Mouse (Mus musculus) intestine, embryonic 16.5 days (tissue): ENCODE results near the gene Evl. TPM values are rescaled to one million over a fixed set of nuclear protein-coding genes. Genes with fewer than 3 reads are reported as not detected.

Experiments
- ATAC-seq: fragments of 200-750 bp; cut with Nextera tagmentation; 2 replicates; pipeline ENCODE4 v1.8.0; 2017; ENCODE audit warnings: moderate TSS enrichment, moderate library complexity
- H3K27ac ChIP-seq: fragments of 300-500 bp; sonication (generic); 2 replicates; pipeline ENCODE4 v1.5.1; 2014; ENCODE audit warnings: mild to moderate bottlenecking, low read length
- H3K27me3 ChIP-seq: fragments of 300-500 bp; sonication (generic); replicated peaks from 2 replicates; pipeline ENCODE4 v1.6.1; 2014; ENCODE audit warnings: low read length, control low read depth, mixed read lengths; ENCODE audit not compliant: control insufficient read depth, insufficient read depth
- H3K36me3 ChIP-seq: fragments of 300-500 bp; sonication (generic); 2 replicates; pipeline ENCODE4 v1.6.1; 2014; ENCODE audit warnings: low read length, control low read depth; ENCODE audit not compliant: control insufficient read depth, insufficient read depth
- H3K4me1 ChIP-seq: fragments of 300-500 bp; sonication (generic); 2 replicates; pipeline ENCODE4 v1.6.1; 2014; ENCODE audit warnings: low read length, control low read depth, mixed read lengths; ENCODE audit not compliant: control insufficient read depth, insufficient read depth
- H3K4me2 ChIP-seq: fragments of 300-500 bp; sonication (generic); 2 replicates; pipeline ENCODE4 v1.6.1; 2014; ENCODE audit warnings: low read depth, low read length, control low read depth
- H3K4me3 ChIP-seq: fragments of 300-500 bp; sonication (generic); 2 replicates; pipeline ENCODE4 v1.5.1; 2014; ENCODE audit warnings: mild to moderate bottlenecking, low read length
- H3K9ac ChIP-seq: fragments of 300-500 bp; sonication (generic); 2 replicates; pipeline ENCODE4 v1.6.1; 2014; ENCODE audit warnings: low read depth, low read length
- H3K9me3 ChIP-seq: fragments of 300-500 bp; sonication (generic); 2 replicates; pipeline ENCODE4 v1.6.1; 2016; ENCODE audit warnings: low read length, control low read depth; ENCODE audit not compliant: control insufficient read depth
- WGBS: fragments of 180-500 bp; shearing (Covaris S2); extraction: QIAGEN DNeasy Blood & Tissue Kit; methylation state at CpG from one replicate; pipeline ENCODE4 v1.1.7; 2014; 5-methylcytosine and 5-hydroxymethylcytosine counted together
- polyA plus RNA-seq: library from polyadenylated mRNA; unstranded; fragments of >200 nt; fragmentation: Nextera tagmentation; extraction: Ambion mirVana; gene quantifications from 2 replicates; pipeline ENCODE4 v1.2.1, GENCODE M21; 2015

The Evl gene
- polyA plus RNA-seq, 1 experiment from 2014 or later: 23.7 TPM

- Histone ChIP-seq H3K9me3 (no peaks in the 10 kb centered on the region), H3K27ac (no peak overlapping the region), H3K4me2 (no peak overlapping the region), H3K9ac (no peak overlapping the region), H3K4me3 (no peak overlapping the region), H3K27me3 (no peaks in the 10 kb centered on the region), H3K36me3 (no peaks in the 10 kb centered on the region), H3K4me1 (peaks cover 3% of the 10 kb centered on the region)
- no peak for ATAC-seq
- WGBS: 69% methylated on average over 7 of the region's 7 CpGs
Measured at GRCm38 (mm10) chr12:108606321-108606720, 51.8 kb downstream of the Evl start.

- no peak for ATAC-seq
- Histone ChIP-seq H3K4me1 (peaks cover 3% of the 10 kb centered on the region), H3K36me3 (no peaks in the 10 kb centered on the region), H3K27me3 (no peaks in the 10 kb centered on the region), H3K4me2 (no peak overlapping the region), H3K27ac (no peak overlapping the region), H3K4me3 (no peak overlapping the region), H3K9me3 (no peaks in the 10 kb centered on the region), H3K9ac (no peak overlapping the region)
- 72% methylated on average over 3 of the region's 3 CpGs for WGBS
Measured at GRCm38 (mm10) chr12:108609446-108609845, 54.9 kb downstream of the Evl start.

GRCm38 (mm10) chr12:108610255-108610654 lies 55.7 kb downstream of the Evl start:
- no peak for ATAC-seq
- Histone ChIP-seq H3K9ac (no peak overlapping the region), H3K9me3 (no peaks in the 10 kb centered on the region), H3K36me3 (no peaks in the 10 kb centered on the region), H3K27me3 (no peaks in the 10 kb centered on the region), H3K4me2 (no peak overlapping the region), H3K4me1 (peaks cover 2% of the 10 kb centered on the region), H3K4me3 (no peak overlapping the region), H3K27ac (no peak overlapping the region)
- 71% methylated on average over 4 of the region's 4 CpGs for WGBS

- Histone ChIP-seq H3K9me3 (no peaks in the 10 kb centered on the region), H3K27me3 (no peaks in the 10 kb centered on the region), H3K36me3 (no peaks in the 10 kb centered on the region), H3K4me1 (no peaks in the 10 kb centered on the region), H3K4me2 (no peak overlapping the region), H3K27ac (no peak overlapping the region), H3K4me3 (no peak overlapping the region), H3K9ac (no peak overlapping the region)
- ATAC-seq: peak; percentile 64; the same call in 1 of the 2 replicates
- WGBS: 26% methylated on average over 3 of the region's 3 CpGs
Measured at GRCm38 (mm10) chr12:108613081-108613480, 58.6 kb downstream of the Evl start.

GRCm38 (mm10) chr12:108617511-108617910 lies 63.0 kb downstream of the Evl start:
- no peak overlapping the region for H3K27ac ChIP-seq
- 70% methylated on average over 7 of the region's 7 CpGs for WGBS
- no peak for ATAC-seq

DNA sequence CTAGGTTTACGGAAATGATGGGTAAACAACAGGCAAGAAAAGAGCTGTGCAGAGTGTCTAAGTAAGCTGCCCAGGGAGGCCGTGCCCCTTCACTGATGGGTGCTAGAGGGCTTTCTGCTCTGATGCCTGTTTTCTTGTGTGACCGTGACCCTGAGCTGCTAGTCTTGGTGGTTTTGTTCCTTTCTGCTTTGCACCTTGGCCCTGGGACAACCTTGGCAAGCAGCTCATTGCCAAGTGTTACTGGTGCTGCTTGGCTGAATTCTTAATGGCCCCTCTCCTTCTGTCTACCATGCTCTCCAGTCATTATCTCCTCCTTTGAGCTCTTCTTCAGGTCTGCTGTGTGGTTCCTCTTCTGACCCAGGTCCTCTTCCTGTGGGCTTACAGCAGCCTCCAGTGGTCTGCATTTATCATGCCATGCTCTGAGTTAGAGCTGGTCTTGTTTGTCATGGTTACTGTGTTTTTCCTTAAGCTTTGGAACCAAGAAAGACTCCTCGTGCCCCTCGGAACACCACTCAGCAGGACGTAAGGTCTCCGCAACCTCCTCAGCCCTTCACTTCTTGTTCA lies 65.4 kb downstream of the Evl start:
- Histone ChIP-seq H3K36me3 (no peaks in the 10 kb centered on the region), H3K4me2 (no peak overlapping the region), H3K27me3 (no peaks in the 10 kb centered on the region), H3K4me1 (peaks cover 6% of the 10 kb centered on the region; the same call in 1 of the 2 replicates), H3K9me3 (no peaks in the 10 kb centered on the region), H3K27ac (no peak overlapping the region), H3K9ac (no peak overlapping the region), H3K4me3 (no peak overlapping the region)
- WGBS: 94% methylated on average over 7 of the region's 7 CpGs
- ATAC-seq: no peak

More at GRCm38 (mm10) chr12:108617511-108617910, 63.0 kb downstream of the Evl start:
- Histone ChIP-seq H3K9me3 (no peaks in the 10 kb centered on the region), H3K9ac (no peak overlapping the region), H3K36me3 (no peaks in the 10 kb centered on the region), H3K27me3 (no peaks in the 10 kb centered on the region), H3K4me3 (no peak overlapping the region), H3K4me1 (no peaks in the 10 kb centered on the region), H3K4me2 (no peak overlapping the region)

- Histone ChIP-seq H3K9ac (no peak overlapping the region), H3K4me2 (no peak overlapping the region), H3K4me3 (no peak overlapping the region), H3K27ac (peak overlapping the region; percentile 68), H3K9me3 (no peaks in the 10 kb centered on the region), H3K36me3 (no peaks in the 10 kb centered on the region), H3K4me1 (peaks cover 11% of the 10 kb centered on the region; the same call in 1 of the 2 replicates), H3K27me3 (no peaks in the 10 kb centered on the region)
- 61% methylated on average over 5 of the region's 5 CpGs for WGBS
- ATAC-seq: peak; percentile 94
Measured at GRCm38 (mm10) chr12:108622406-108622805, 67.9 kb downstream of the Evl start.

DNA sequence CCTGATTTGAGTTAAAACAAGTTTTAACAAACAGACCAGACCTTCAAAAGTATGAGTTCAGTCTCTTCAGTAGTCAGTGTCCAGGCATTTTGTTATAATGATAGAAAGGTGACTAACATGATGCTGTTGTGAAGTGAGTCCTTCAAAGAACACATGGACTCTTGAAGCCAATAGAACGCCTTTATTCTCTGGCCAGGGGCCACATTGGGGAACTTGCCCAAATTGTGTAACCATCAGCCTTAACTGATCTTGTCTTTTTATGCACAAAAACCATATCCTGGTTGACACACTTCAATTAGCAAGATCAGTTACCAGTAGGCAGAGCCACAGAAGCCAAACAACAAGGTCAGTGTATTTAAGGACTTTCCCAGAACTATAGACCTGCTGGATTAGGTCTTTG lies 75.0 kb downstream of the Evl start:
- no peak overlapping the region for H3K4me3 ChIP-seq
- H3K4me1 ChIP-seq: peaks cover 10% of the 10 kb centered on the region; the same call in 1 of the 2 replicates
- ATAC-seq: no peak
- no peak overlapping the region for H3K27ac ChIP-seq
- H3K9ac ChIP-seq: no peak overlapping the region
- no peaks in the 10 kb centered on the region for H3K9me3 ChIP-seq
- no peaks in the 10 kb centered on the region for H3K27me3 ChIP-seq
- no peak overlapping the region for H3K4me2 ChIP-seq
- WGBS: 96% methylated on average over 1 of the region's 1 CpGs
- H3K36me3 ChIP-seq: no peaks in the 10 kb centered on the region; the same call in 1 of the 2 replicates

- Histone ChIP-seq H3K36me3 (no peaks in the 10 kb centered on the region; the same call in 1 of the 2 replicates), H3K4me1 (peaks cover 4% of the 10 kb centered on the region; the same call in 1 of the 2 replicates), H3K4me2 (0 out of 2 replicates have a peak overlapping the region, but pooled peaks have one; percentile 7), H3K27ac (peak overlapping the region; percentile 49; the same call in 1 of the 2 replicates), H3K27me3 (no peaks in the 10 kb centered on the region), H3K9ac (no peak overlapping the region), H3K9me3 (no peaks in the 10 kb centered on the region), H3K4me3 (no peak overlapping the region)
- WGBS: 72% methylated on average over 6 of the region's 6 CpGs
- ATAC-seq: peak; percentile 65
Measured at GRCm38 (mm10) chr12:108630741-108631688, 76.5 kb downstream of the Evl start.
